Mouse (Mus musculus) cerebellum, postnatal 14 days (tissue): ENCODE measurements around the gene Tlr12.
A peak's percentile ranks its signal among the peaks of the same experiment; 100 is the strongest.
"Not testable (repeated sequence)": the region's sequence is repeated elsewhere in the genome, so short reads cannot be mapped to it uniquely, and the experiment has no call there.

ENCODE experiments used
- DNase-seq, 2 experiments: peaks; one replicate each; pipeline ENCODE4 v3.0.0; 2021; ENCODE audit warnings: mixed read lengths in 2 of 2

Tlr12 gene

GRCm38 (mm10) chr4:128618246-128618911 is at the start of gene Tlr12:
Gene Tlr12 (minus strand): TSS chr4:128618619.
- DNase-seq: no peak

GRCm38 (mm10) chr4:128667195-128667594 is 48.8 kb upstream of the Tlr12 start:
- DNase-seq: not testable (repeated sequence)

DNA sequence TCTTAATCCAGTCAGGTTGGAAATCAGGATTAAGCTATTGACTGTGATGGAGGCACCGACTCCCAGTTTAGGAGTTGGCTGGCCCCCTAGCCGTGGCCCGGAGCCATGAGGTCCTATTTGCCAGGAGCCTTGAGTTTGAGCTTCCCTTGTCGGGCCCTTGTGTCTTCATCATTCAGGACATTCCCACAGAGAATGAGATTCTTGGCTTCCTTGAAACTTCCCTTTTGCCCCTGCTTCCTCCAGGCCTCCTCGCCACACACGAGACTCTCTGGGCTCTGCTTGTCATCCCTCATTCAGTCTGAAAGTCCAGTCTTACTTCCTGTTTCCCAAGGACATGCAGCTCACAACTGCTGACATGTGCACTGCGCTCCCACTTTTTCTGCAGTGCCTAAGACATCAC is 47.9 kb upstream of the Tlr12 start:
- peak; percentile 73 to 80 for DNase-seq

GRCm38 (mm10) chr4:128664002-128664401 is 45.6 kb upstream of the Tlr12 start:
- no peak for DNase-seq

- no peak for DNase-seq
Measured at GRCm38 (mm10) chr4:128661063-128661462, 42.6 kb upstream of the Tlr12 start.

- no peak for DNase-seq
Measured at GRCm38 (mm10) chr4:128660196-128660595, 41.8 kb upstream of the Tlr12 start.

DNA sequence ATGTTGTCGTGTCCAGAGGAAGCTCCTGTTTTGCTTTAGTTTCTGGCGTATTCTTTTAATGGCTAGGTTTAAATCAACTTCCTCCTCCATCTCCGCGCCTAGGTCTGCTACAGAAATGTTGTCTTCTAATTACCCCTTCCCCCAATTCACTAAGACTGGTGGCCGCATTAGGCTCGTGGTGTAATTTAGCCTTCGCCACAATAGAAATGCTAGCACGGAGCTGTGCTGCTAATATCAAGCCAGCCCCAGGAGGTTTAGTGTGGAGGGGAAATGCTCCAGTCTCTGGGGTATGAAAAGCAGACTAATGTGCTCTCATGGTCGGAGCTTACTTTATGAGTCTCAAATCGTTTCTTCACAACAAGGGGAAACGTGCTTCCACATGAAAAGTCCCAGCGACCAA is 37.0 kb upstream of the Tlr12 start:
- DNase-seq: peak in 1 of 2 experiments; percentile 48

- DNase-seq: peak; percentile 95 to 96
Measured at GRCm38 (mm10) chr4:128654505-128655381, 36.3 kb upstream of the Tlr12 start, which contains the start of gene Phc2. Gene Phc2 (plus strand): TSS chr4:128654702.

GRCm38 (mm10) chr4:128652584-128653298 is 34.3 kb upstream of the Tlr12 start:
- peak in 1 of 2 experiments; percentile 32 for DNase-seq

- peak; percentile 87 to 94 for DNase-seq
Measured at GRCm38 (mm10) chr4:128651530-128651929, 33.1 kb upstream of the Tlr12 start.

- DNase-seq: no peak
Measured at GRCm38 (mm10) chr4:128648567-128649255, 30.3 kb upstream of the Tlr12 start.

DNA sequence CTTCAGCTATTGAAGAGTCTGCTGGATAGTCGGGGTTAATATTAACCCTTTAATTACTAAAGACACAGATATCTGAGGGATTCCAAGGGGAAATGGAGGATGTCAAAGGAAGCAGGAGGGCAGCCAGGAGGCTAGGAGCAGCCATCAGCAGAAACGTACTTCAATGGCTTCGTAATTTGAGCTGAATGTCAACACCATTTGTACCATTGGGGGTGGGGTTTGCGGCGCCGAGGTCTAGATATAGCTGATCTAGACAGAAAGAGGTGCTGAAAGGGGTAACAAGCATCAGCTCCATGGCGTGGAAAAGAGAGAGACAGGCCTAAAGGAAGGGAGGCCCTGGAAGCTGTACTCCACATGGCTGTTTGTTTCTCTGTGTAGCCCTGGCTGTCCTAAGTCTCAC is 28.3 kb upstream of the Tlr12 start:
- DNase-seq: no peak

DNA sequence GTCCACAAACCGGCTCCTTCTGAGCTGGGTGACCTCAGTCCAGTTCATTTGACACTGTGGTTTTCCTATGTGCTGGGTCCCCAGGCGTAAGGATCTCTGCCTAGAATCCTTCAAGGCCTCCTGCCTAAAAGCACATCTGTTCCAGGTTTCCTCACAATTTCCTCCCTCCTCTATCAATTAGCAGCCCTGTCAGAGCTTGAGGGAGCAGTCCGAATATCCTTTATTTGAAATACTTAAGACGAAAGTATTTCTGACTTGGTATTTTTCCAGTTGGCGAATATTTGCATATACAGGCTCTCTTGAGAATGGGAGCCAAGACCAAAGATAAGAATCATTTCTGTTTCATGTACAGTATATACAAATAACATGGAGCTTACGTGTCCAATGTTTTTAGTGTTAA is 27.5 kb upstream of the Tlr12 start:
- no peak for DNase-seq

GRCm38 (mm10) chr4:128641766-128642717 is 23.6 kb upstream of the Tlr12 start:
- DNase-seq: no peak

DNA sequence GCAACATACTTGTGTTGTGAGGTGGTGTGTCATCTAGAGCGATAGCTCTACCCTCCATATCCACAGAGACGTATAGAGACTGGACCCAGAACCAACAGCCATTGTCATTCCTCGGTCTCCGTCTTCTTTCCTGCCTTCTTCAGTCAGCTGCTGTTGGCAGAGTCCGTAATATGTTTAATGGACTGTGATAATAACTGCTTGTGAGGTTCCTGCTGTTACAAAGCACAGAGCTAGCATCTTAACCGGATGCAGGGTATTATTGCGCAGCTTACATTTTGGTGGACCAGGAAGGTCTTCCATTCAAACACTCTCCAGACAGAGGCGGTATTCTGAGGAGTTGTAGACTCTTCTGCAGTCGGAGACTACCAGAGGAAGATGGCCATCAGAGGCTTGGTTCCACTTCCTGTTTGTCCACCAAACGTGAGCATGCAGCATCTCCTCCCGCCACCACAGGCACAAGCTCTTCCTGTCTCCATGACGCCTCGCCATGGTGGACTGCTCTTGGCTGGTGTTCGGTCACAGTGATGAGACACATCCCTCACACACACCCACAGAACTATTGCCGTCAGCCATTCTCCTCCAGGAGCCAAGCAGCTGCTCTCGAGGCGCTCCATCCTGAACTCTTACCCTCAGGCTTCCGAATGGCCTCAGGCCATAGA is 20.0 kb upstream of the Tlr12 start:
- DNase-seq: no peak

DNA sequence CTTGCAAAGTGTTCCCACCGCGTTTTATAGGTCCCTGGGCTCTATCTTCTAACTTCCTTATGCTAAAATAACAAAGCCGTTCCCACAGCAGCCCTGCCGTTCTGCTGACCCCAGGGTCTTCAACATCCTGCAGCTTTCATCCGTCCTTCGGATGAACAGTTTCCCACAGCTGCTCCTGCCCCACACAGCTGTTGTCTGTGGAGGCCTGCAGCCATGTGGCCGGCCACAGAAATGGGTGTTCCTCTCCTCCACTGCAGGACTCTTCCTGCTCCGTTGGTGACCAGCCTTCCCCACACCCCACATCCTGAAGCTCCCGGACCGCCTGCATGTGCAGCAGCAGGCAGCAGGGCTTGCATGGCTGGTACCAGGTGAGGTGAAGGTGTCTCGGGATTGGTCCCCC is 18.8 kb upstream of the Tlr12 start:
- no peak for DNase-seq

GRCm38 (mm10) chr4:128635894-128636585 is 17.6 kb upstream of the Tlr12 start:
- no peak for DNase-seq

DNA sequence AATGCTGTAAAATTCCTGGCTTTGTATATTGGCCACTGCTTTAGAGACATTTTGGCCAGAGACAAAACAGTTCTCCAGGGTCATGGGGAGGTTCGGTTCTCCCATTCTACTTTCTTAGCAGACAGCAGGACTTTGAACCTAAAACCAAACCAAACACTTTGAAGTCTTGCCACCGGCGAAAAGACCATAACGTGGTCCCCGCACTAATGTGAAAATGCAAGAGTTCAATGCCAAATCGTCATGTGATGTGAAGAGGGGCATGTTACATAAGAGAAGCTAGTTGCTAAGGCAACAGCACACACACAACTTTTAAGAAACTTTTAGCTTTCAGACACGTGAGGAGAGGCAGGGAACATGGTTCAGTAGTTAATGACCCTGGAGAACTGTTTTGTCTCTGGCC is 17.0 kb upstream of the Tlr12 start:
- no peak for DNase-seq

GRCm38 (mm10) chr4:128621109-128621508 is 2.7 kb upstream of the Tlr12 start:
- no peak for DNase-seq

DNA sequence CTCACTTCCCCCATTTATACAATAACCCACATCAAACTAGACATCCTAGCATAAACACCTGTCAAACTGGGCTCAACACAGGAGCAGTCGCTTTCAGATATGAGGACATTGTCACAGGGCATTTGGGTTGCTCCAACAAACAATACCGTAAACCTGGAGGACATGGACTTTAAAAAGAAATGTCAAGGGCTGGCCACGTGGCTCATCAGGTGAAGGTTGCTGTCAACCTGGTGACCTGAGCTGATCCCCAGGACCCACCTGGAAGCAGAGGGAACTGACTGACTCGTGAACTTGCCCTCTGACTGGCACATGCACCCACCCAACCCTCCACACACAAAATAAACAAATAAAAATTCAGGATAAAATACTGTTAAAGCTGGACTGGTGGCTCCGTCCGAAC is 2.2 kb upstream of the Tlr12 start:
- no peak for DNase-seq
